Mouse (Mus musculus): ENCODE results near the gene Pard6b. TPM values are rescaled to one million over a fixed set of nuclear protein-coding genes. Genes with fewer than 3 reads are reported as not detected.

Gene Pard6b
- polyA plus RNA-seq (2015; fragmentation: Nextera tagmentation; extraction: Ambion mirVana) = 5.3 and 7.1 TPM in 2 replicates

- Histone ChIP-seq H3K27ac (peak within 1 kb of the TSS; percentile 87), H3K9ac (peak within 1 kb of the TSS; percentile 74), H3K4me3 (peak within 1 kb of the TSS; percentile 73), H3K9me3 (replicated peaks) (no peaks in the 10 kb centered on the region), H3K27me3 (peaks cover 12% of the 10 kb centered on the region), H3K4me2 (peak within 1 kb of the TSS; percentile 97), H3K4me1 (replicated peaks) (peaks cover 35% of the 10 kb centered on the region), H3K36me3 (no peaks in the 10 kb centered on the region)
- peak; percentile 93 for ATAC-seq (replicated peaks; ENCODE audit: insufficient number of reproducible peaks, insufficient read depth, low FRiP score, low read depth)
- WGBS = under 1% methylated on average over 107 of the region's 110 CpGs
These were observed at the start of gene Pard6b for GRCm38 (mm10) chr2:168080431-168081246. TSS of gene Pard6b (plus strand) at chr2:168081004.

- Histone ChIP-seq H3K4me3 (no peak overlapping the region), H3K36me3 (no peaks in the 10 kb centered on the region), H3K27ac (no peak overlapping the region), H3K4me2 (no peak overlapping the region), H3K9ac (no peak overlapping the region), H3K9me3 (replicated peaks) (0 out of 2 replicates have a peak, but pooled peaks cover 3% of the 10 kb centered on the region), H3K27me3 (no peaks in the 10 kb centered on the region), H3K4me1 (replicated peaks) (peaks cover 6% of the 10 kb centered on the region; the same call in 1 of the 2 replicates)
- ATAC-seq (replicated peaks; ENCODE audit: insufficient number of reproducible peaks, insufficient read depth, low FRiP score, low read depth) = no peak
- 78% methylated on average over 2 of the region's 2 CpGs for WGBS
These were observed 49.0 kb upstream of the Pard6b start for GRCm38 (mm10) chr2:168031842-168032241.

GRCm38 (mm10) chr2:168033905-168034304, 46.9 kb upstream of the Pard6b start:
- Histone ChIP-seq H3K9me3 (replicated peaks) (no peaks in the 10 kb centered on the region), H3K4me3 (no peak overlapping the region), H3K4me2 (no peak overlapping the region), H3K9ac (no peak overlapping the region), H3K36me3 (no peaks in the 10 kb centered on the region), H3K27ac (no peak overlapping the region), H3K4me1 (replicated peaks) (peaks cover 11% of the 10 kb centered on the region; the same call in 1 of the 2 replicates), H3K27me3 (no peaks in the 10 kb centered on the region)
- no peak for ATAC-seq (replicated peaks; ENCODE audit: insufficient number of reproducible peaks, insufficient read depth, low FRiP score, low read depth)
- 32% methylated on average over 10 of the region's 10 CpGs for WGBS

DNA sequence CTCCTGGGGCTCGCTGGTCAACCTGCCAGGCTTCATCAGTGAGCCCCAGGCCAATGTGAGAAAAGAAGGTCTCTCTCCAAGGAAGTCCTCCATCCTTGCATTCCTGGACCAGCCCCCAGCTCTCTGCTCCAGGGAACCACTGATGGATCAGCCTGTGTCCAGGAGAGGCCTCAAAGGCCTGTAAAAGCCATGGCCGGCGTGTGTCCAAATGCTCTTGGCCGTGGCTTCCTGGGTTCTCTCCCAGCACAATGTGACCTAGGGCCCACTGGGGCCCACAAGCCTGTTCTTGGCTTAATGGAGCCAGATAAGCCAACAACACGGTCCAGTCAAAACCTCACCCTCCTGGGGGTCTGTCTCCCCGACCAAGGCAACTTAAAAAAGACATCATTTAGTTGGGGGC, 44.9 kb upstream of the Pard6b start:
- ATAC-seq (replicated peaks; ENCODE audit: insufficient number of reproducible peaks, insufficient read depth, low FRiP score, low read depth) = no peak
- Histone ChIP-seq H3K27me3 (no peaks in the 10 kb centered on the region), H3K9me3 (replicated peaks) (no peaks in the 10 kb centered on the region), H3K9ac (no peak overlapping the region), H3K36me3 (no peaks in the 10 kb centered on the region), H3K4me3 (no peak overlapping the region), H3K27ac (no peak overlapping the region), H3K4me1 (replicated peaks) (peaks cover 11% of the 10 kb centered on the region; the same call in 1 of the 2 replicates), H3K4me2 (no peak overlapping the region)
- 86% methylated on average over 6 of the region's 6 CpGs for WGBS

GRCm38 (mm10) chr2:168037063-168037462, 43.7 kb upstream of the Pard6b start:
- H3K4me1 ChIP-seq (replicated peaks) = peaks cover 11% of the 10 kb centered on the region; the same call in 1 of the 2 replicates
- no peak overlapping the region for H3K27ac ChIP-seq
- H3K4me2 ChIP-seq = no peak overlapping the region
- no peaks in the 10 kb centered on the region for H3K36me3 ChIP-seq
- no peak overlapping the region for H3K4me3 ChIP-seq
- H3K27me3 ChIP-seq = no peaks in the 10 kb centered on the region
- no peak overlapping the region for H3K9ac ChIP-seq
- WGBS = 34% methylated on average over 3 of the region's 3 CpGs
- ATAC-seq (replicated peaks; ENCODE audit: insufficient number of reproducible peaks, insufficient read depth, low FRiP score, low read depth) = no peak
- no peaks in the 10 kb centered on the region for H3K9me3 ChIP-seq (replicated peaks)

DNA sequence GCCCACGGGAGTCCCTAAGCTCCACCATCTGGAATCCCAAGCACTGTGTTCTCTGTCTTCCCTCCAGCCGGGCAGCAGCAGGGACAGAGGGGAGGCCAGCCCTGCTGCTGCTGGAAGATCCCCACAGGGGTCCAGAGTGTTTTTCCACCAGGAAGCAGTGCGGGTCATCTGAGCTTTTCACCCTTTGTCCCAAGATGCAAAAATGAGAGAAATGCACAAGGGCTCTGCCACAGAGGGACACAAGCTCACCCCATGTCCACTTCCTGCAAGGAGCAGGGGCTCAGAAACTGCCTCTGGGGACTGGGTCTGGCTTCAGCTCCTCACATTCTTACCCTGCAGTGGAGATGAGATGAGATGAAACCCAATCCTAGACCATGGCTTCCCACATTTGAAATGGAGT, 40.1 kb upstream of the Pard6b start:
- H3K27ac ChIP-seq = no peak overlapping the region
- 56% methylated on average over 3 of the region's 3 CpGs for WGBS
- H3K4me1 ChIP-seq (replicated peaks) = peaks cover 15% of the 10 kb centered on the region
- H3K36me3 ChIP-seq = no peaks in the 10 kb centered on the region
- H3K27me3 ChIP-seq = no peaks in the 10 kb centered on the region
- H3K9me3 ChIP-seq (replicated peaks) = no peaks in the 10 kb centered on the region
- H3K9ac ChIP-seq = no peak overlapping the region
- H3K4me3 ChIP-seq = no peak overlapping the region
- no peak for ATAC-seq (replicated peaks; ENCODE audit: insufficient number of reproducible peaks, insufficient read depth, low FRiP score, low read depth)
- H3K4me2 ChIP-seq = no peak overlapping the region

DNA sequence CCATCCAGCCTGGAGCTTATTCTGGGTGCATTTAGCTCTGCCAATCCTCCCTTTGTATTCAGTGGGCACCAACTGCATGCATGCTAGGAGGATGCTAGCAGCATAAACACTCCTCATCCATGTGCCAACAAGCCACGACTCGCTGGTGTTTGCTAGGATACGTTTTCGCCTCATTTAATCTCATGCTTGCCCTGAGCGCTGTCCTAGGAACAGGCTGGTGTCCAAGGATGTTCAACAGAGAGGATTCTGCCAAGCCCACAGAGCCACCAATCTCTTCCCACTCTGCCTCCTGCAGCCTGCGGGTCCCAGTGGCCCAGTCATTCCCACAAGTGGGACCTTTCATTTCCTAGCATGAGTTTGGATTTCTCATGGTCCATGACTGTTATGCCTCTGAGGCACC, 38.8 kb upstream of the Pard6b start:
- no peaks in the 10 kb centered on the region for H3K27me3 ChIP-seq
- H3K9me3 ChIP-seq (replicated peaks) = no peaks in the 10 kb centered on the region
- H3K4me1 ChIP-seq (replicated peaks) = peaks cover 18% of the 10 kb centered on the region
- no peak overlapping the region for H3K4me3 ChIP-seq
- no peak for ATAC-seq (replicated peaks; ENCODE audit: insufficient number of reproducible peaks, insufficient read depth, low FRiP score, low read depth)
- WGBS = 81% methylated on average over 6 of the region's 6 CpGs
- no peak overlapping the region for H3K4me2 ChIP-seq
- no peaks in the 10 kb centered on the region for H3K36me3 ChIP-seq
- no peak overlapping the region for H3K9ac ChIP-seq
- no peak overlapping the region for H3K27ac ChIP-seq

- Histone ChIP-seq H3K4me3 (no peak overlapping the region), H3K9ac (no peak overlapping the region), H3K9me3 (replicated peaks) (no peaks in the 10 kb centered on the region), H3K4me1 (replicated peaks) (peaks cover 25% of the 10 kb centered on the region), H3K36me3 (no peaks in the 10 kb centered on the region), H3K27ac (no peak overlapping the region), H3K27me3 (peaks cover 3% of the 10 kb centered on the region; the same call in 1 of the 2 replicates), H3K4me2 (no peak overlapping the region)
- ATAC-seq (replicated peaks; ENCODE audit: insufficient number of reproducible peaks, insufficient read depth, low FRiP score, low read depth) = no peak
- WGBS = 81% methylated on average over 10 of the region's 10 CpGs
These were observed 36.0 kb upstream of the Pard6b start for GRCm38 (mm10) chr2:168044681-168045287.

GRCm38 (mm10) chr2:168045357-168045756, 35.4 kb upstream of the Pard6b start:
- Histone ChIP-seq H3K36me3 (no peaks in the 10 kb centered on the region), H3K4me1 (replicated peaks) (peaks cover 31% of the 10 kb centered on the region), H3K4me2 (no peak overlapping the region), H3K9me3 (replicated peaks) (no peaks in the 10 kb centered on the region), H3K27ac (peak overlapping the region; percentile 60), H3K4me3 (no peak overlapping the region), H3K27me3 (peaks cover 3% of the 10 kb centered on the region; the same call in 1 of the 2 replicates), H3K9ac (0 out of 2 replicates have a peak overlapping the region, but pooled peaks have one; percentile 14)
- no peak for ATAC-seq (replicated peaks; ENCODE audit: insufficient number of reproducible peaks, insufficient read depth, low FRiP score, low read depth)
- 68% methylated on average over 13 of the region's 13 CpGs for WGBS

GRCm38 (mm10) chr2:168045771-168046170, 35.0 kb upstream of the Pard6b start:
- Histone ChIP-seq H3K4me1 (replicated peaks) (peaks cover 35% of the 10 kb centered on the region), H3K27ac (peak overlapping the region; percentile 60), H3K4me3 (no peak overlapping the region), H3K36me3 (no peaks in the 10 kb centered on the region), H3K9me3 (replicated peaks) (no peaks in the 10 kb centered on the region), H3K9ac (0 out of 2 replicates have a peak overlapping the region, but pooled peaks have one; percentile 14), H3K27me3 (peaks cover 3% of the 10 kb centered on the region; the same call in 1 of the 2 replicates), H3K4me2 (no peak overlapping the region)
- 0 out of 2 replicates have a peak, but pooled peaks have one; percentile 21 for ATAC-seq (replicated peaks; ENCODE audit: insufficient number of reproducible peaks, insufficient read depth, low FRiP score, low read depth)
- WGBS = 17% methylated on average over 5 of the region's 5 CpGs

GRCm38 (mm10) chr2:168046467-168046866, 34.3 kb upstream of the Pard6b start:
- peaks cover 36% of the 10 kb centered on the region for H3K4me1 ChIP-seq (replicated peaks)
- H3K4me2 ChIP-seq = no peak overlapping the region
- H3K9ac ChIP-seq = no peak overlapping the region
- 78% methylated on average over 4 of the region's 4 CpGs for WGBS
- peak overlapping the region; percentile 60; the same call in 1 of the 2 replicates for H3K27ac ChIP-seq
- H3K4me3 ChIP-seq = no peak overlapping the region
- no peak for ATAC-seq (replicated peaks; ENCODE audit: insufficient number of reproducible peaks, insufficient read depth, low FRiP score, low read depth)
- H3K27me3 ChIP-seq = peaks cover 10% of the 10 kb centered on the region
- no peaks in the 10 kb centered on the region for H3K36me3 ChIP-seq
- H3K9me3 ChIP-seq (replicated peaks) = no peaks in the 10 kb centered on the region

Measured in heart, embryonic 15.5 days (tissue).